Mouse (Mus musculus): Measurements from ENCODE around the gene Rc3h1.
"Not testable (repeated sequence)": the region's sequence is repeated elsewhere in the genome, so short reads cannot be mapped to it uniquely, and the experiment has no call there.

- not testable (repeated sequence) for TF ChIP-seq CTCF (conservative IDR thresholded peaks at IDR 0.05; ENCODE audit: low read length); NANOG (IDR thresholded peaks at IDR 0.05; ENCODE audit: borderline replicate concordance, low read length)
Measured at GRCm38 (mm10) chr1:160881378-160881777, 24.8 kb upstream of the Rc3h1 start.
